Mouse (Mus musculus): ENCODE measurements at regions not wholly inside any gene's neighbourhood (a gene's known extent, or its start where the extent isn't known, plus 50 kb on each side); places are given as distances from the start of the nearest gene placed in this dataset.

DNA sequence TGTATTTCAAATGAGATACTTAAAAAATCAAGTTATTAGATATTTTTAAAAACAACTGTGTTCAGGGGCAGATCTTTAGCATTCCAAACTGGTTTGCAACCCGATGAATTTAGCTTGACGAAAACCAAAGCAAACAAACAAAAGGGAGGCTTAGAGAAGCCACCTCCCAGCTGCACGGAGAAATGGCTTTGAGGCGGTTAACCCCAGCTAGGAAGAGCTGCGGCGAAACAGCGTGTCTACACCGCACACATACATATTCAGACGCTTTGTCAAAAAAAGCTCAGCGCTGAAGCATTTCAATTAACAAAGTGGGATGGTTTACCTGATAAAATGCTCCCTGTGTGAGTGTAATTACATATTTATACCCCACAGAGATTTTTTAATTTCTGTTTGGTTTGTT lies 123.0 kb upstream of the Ap5m1 start:
- TF ChIP-seq USF1 (IDR thresholded peaks at IDR 0.05; ENCODE audit: low read depth, low read length) (no peak), CTCF (conservative IDR thresholded peaks at IDR 0.05 in 1 of 2, IDR thresholded peaks at IDR 0.05 in 1 of 2; ENCODE audit: low read depth in 2 of 2, low read length in 2 of 2) (no peak), POLR2A (IDR thresholded peaks at IDR 0.05; ENCODE audit: low read depth, low read length) (no peak), MEF2A (IDR thresholded peaks at IDR 0.05; ENCODE audit: borderline replicate concordance, low read depth, low read length) (no peak), ZNF384 (IDR thresholded peaks at IDR 0.05; ENCODE audit: low read depth, low read length) (no peak)
